Mouse (Mus musculus) neural tube, embryonic 10.5 days (tissue): ENCODE measurements around the gene Plekhf1.
A peak's percentile ranks its signal among the peaks of the same experiment; 100 is the strongest.

ENCODE experiments used
- DNase-seq: peaks from one replicate; pipeline ENCODE4 v3.0.0-alpha.2; 2017; ENCODE audit warnings: low spot score; ENCODE audit errors: extremely low spot score

Gene Plekhf1

DNA sequence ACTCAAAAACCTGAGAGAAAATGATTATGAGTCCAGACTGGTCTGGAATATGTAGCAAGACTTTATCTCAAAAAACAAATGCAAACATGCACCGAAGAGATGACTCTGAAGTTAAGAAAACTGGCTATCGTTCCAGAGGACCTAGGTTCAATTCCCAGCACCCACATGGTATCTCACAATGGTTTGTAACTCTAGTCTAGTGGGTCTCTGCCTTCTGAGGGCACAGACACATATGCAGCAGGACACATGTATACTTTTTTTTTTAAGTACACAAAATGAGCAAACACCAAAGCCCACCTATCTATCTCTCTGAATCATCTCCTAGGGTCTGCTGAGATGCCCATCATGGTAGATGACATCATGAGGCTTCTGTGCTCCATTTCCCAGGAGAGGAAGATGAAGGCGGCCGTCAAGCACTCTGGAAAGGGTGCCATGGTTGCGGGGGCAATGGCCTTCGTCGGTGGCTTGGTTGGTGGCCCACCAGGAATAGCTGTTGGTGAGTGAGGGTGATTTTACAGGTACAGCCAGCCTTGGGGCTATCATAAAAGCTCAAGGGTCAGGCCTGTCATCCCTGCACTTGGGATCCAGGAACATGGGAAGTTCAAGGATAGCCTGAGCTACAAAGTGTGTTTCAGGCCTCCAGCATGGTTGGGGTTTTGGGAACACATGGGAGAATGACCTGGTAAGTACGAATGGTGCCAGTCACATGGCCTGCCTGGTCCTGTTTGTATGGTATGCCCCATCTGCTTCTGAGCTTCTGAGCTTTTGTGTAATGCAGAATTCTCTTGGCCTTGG, 39.3 kb downstream of the Plekhf1 start:
- no peak for DNase-seq

- no peak for DNase-seq
Observed at GRCm38 (mm10) chr7:38187796-38188195, 40.0 kb downstream of the Plekhf1 start.

- DNase-seq, result no peak
Observed at GRCm38 (mm10) chr7:38186861-38187260, 41.0 kb downstream of the Plekhf1 start.

DNA sequence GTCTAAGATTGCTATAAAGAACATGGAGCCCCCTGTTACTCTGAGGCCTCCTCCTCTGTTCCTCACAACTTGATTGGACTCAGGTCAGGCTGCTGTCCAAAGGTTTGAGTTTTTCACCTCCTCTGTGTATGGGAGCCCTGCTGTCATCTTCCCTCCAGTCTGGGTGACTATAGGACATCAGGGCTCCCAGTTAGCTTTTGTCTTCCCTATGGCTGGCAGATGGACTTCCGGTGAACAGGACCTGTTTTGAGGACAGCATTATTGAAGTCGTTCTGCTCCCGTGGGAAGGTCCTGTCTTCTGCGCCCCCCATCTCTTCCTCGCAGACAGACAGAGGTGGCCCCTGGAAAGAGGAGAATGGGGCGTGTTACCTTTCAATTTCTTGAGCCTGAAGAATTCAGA, 43.0 kb downstream of the Plekhf1 start:
- no peak for DNase-seq

DNA sequence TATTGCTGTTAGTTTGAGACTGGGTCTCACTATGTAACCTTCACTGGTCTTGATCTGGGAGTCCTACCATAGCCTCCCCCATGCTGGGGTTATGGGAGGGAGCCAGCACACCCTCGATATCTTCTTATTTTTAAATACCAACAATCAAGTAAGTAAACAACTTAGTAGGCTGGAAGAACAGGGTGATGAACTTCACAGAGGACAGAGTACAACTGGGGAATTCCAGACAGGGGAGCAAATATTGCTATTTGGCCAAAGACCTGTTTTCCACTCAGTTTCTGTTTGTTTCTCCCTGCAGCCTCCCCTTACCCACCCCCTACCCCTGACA, 43.4 kb downstream of the Plekhf1 start:
- no peak for DNase-seq

DNA sequence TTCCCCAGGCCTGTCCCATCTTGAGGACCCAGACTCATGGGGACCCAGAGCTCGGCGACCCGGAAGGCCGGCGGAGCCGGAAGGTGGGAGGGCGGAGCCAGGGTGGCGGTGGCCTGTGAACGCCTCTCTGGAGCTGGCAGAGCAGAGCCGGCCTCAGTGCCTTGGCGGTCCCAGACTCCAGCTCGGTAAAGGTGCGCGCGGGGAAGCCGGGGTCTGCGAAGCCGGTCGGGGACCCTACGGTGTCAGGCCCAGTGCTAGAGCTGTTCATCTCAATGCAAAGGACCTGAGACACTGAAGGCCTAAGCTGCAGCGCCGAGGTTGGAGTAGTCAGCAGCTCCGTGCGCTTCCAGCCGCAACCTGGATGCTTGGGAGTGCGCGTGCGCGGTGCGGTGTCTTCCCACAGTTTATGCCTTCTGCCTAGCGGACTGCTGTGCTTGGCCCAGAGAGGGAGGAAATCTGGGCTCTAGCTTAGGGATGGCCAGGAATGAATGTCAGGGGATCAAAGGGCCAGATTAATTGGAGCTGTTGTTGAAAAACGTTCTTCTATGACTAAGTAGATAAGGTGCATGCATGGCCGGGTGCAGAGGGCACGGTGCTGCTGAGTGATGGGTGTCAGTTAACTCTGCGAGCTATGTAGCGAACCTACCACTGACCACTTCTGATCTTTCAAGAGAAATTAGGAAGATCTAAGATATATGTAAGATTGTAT, 44.0 kb downstream of the Plekhf1 start:
- peak; percentile 89 for DNase-seq

- DNase-seq, result no peak
Observed at GRCm38 (mm10) chr7:38182962-38183687, 44.7 kb downstream of the Plekhf1 start, which contains the start of gene 1600014C10Rik. Gene 1600014C10Rik, plus strand, starts transcription at chr7:38183217.

DNA sequence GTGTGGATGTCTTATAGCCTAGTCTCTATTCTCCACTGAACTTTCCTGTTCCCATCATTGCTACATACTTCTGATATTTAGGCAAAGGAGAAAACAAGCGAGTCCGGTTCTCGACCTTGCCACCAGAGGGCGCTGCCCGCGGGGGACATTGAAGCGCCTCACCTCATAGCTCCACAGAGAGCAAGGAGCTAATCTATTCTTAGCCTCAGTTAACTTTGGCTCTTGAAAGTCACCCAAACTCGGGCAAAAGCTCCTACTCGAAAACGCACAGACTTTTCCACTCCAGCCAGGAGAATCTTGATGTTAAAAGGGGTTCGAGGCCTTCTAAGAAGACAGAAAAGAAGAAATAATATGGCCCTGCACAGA, 45.2 kb downstream of the Plekhf1 start:
- peak; percentile 90 for DNase-seq

GRCm38 (mm10) chr7:38181366-38181765, 46.5 kb downstream of the Plekhf1 start:
- no peak for DNase-seq

GRCm38 (mm10) chr7:38179896-38180295, 47.9 kb downstream of the Plekhf1 start:
- DNase-seq, result no peak

GRCm38 (mm10) chr7:38176056-38176455, 51.8 kb downstream of the Plekhf1 start:
- DNase-seq, result no peak

DNA sequence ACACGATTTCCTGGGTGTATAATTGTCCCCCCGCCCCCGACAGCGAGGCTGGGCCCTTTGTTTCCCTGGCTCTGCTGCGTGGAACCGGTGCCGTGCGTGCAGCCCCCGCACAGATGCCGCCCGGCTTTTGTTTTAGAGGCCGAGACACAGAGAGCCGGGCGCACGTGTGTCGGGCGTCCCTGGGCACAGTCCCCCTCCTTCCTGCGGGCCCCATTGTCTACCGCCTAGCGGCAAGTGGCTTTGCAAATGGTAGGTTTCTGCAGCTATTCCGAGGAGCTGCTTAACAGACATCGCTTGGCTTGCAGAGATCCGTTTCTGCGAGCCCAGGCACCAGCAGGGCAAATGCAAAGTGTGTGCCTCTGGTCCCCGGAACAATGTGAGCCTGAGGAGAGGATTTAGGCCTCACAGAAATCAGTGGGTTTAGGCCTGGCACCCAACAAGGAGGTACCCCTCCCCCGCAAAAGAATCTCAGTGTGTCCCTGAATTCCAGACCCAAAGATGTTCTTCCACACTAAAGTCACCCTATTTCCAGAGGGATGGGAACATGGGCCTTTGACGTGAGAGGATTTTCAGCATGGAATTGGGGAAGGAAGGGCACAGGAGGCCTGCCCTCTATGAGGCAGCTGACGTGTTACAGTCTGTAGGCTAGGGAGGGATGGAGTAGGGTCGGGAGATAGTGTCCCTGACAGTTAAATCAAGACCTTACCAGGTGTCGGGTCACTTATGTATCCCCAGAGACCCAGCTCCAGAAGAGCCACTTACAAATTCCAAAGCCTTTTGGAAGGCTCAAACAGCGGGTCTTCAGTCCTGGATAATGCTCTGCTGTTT, 53.3 kb downstream of the Plekhf1 start:
- peak; percentile 74 for DNase-seq

DNA sequence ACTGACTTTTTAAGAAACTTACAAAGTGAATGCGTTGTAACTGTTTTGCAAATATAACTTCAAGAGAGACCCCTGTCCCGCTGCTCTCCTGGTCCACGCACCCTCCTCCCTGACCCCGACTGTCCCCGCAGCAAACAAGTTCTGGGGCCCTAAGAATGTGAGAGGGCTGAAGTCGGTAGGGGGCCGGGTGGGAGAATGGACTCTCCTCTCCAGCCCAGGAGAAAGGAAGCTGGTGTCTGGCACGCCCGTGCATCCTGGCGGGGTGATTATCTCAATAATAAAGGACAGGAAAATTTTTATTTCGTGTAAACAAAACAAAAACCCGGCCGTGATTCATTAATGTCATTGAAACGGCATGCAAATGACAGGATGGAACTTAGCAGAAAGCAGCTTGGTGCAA, 53.9 kb downstream of the Plekhf1 start:
- DNase-seq, result peak; percentile 51

DNA sequence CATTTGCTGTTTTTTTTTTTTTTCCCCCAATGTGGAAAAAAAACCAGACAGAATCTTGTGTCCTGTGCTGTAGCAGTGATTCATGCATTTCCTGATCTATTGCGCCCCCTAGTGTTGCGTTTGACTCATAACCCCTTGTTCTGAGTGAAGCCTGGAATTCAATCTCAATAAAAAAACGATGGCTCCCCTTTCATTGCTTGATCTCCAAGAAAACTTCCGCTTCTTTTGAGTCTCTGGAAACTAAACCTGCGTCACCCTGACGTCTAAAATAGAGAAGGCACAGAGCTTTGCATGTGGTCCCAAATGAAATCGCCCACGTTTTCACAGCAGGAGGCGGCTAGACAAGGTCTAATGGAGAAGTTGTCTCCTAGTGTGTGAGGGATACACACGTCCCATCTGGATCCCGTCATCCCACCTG, 60.1 kb downstream of the Plekhf1 start:
- peak; percentile 45 for DNase-seq
